Comparison of ENCODE assay signal across 10 mouse cellular contexts in the genomic region with DNA sequence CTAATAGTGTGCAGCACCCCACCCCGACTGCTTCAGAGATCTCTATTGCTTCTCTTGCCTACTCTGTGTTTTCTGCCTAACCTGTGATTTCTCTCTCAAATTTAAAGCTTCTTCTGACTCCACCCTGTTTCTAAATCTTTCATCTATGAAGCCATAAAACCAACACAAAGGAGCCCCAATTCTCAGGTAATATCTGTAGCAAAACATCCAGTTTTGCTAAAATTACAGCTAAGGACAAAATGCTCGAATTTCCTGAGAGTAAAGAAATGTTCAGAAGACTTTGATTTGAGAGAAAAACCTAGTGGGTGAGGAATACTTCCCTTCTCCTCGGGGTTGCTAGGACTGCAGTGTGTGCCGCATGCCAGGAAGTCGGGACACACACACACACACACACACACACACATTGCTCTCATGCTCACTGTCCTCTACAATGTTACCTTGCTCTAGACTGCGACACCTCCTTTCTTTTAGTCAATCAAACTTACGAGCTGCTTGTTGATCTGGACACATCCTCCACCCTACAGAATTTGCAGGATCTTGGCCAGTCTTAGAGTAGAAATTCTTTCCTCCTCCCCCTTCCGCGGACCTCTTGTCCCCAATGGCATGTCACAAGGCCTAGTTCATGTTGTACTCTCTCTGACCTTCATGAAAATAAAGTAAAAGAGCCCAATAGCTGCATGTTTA. TPM values are rescaled to one million over a fixed set of nuclear protein-coding genes. Genes with fewer than 3 reads are reported as not detected.
A peak's percentile ranks its signal among the peaks of the same experiment; 100 is the strongest.
DNase-seq lines count a peak whose midpoint lies in the region; ATAC-seq and TF ChIP-seq lines count a peak whose summit lies in the region.
"Had no signal": no experiment of that assay in that cellular context is flagged by ENCODE, and none has a peak within 500 bp of the region (broad histone marks: within the 10 kb centered on the region; RNA-seq: fewer than 3 reads in every experiment).

No protein-coding gene starts in this region.

- WGBS in embryonic facial prominence, embryonic 15.5 days, result 79% methylated on average over 9 of the region's 9 CpGs
- 57% methylated on average over 9 of the region's 9 CpGs for WGBS in kidney, postnatal 0 days

- ATAC-seq in embryonic facial prominence, embryonic 15.5 days (ENCODE audit: insufficient number of reproducible peaks, low FRiP score, low TSS enrichment, low read depth), result no peak
- ATAC-seq in kidney, postnatal 0 days (replicated peaks; ENCODE audit: low FRiP score, low read depth), result no peak
- ATAC-seq in monocyte, adult 5-6 weeks (replicated peaks; ENCODE audit: insufficient number of reproducible peaks, low FRiP score, low TSS enrichment, poor library complexity, severe bottlenecking), result no peak
- no peak for ATAC-seq in activated CD4-positive, CD25-positive, alpha-beta regulatory T cell, adult 4 months

- DNase-seq in heart, adult 18-20 months, result peak; percentile 56 to 66
- DNase-seq in heart, postnatal 4 days, result no peak
- peak; percentile 74 for DNase-seq in CD4-positive helper T cell, adult 2 months (ENCODE audit: low read depth, low spot score)
- DNase-seq in kidney, postnatal 0 days (ENCODE audit: low spot score), result peak; percentile 59
- DNase-seq in layer of hippocampus, postnatal 14 days (ENCODE audit: low spot score in 2 of 2), result no peak

- H3K9me3 ChIP-seq in embryonic facial prominence, embryonic 15.5 days (replicated peaks), result no peaks in the 10 kb centered on the region
- H3K9me3 ChIP-seq in kidney, postnatal 0 days (replicated peaks; ENCODE audit: low read length), result no peaks in the 10 kb centered on the region
- H3K9me3 ChIP-seq: G1E; liver, embryonic 15.5 days had no signal

- H3K9ac ChIP-seq in embryonic facial prominence, embryonic 15.5 days, result no peak overlapping the region
- no peak overlapping the region for H3K9ac ChIP-seq in kidney, postnatal 0 days (ENCODE audit: low read depth, low read length)
- H3K9ac ChIP-seq: liver, embryonic 15.5 days had no signal

- peaks cover 22% of the 10 kb centered on the region for H3K4me1 ChIP-seq in embryonic facial prominence, embryonic 15.5 days
- peaks cover 13% of the 10 kb centered on the region; the same call in 1 of the 2 replicates for H3K4me1 ChIP-seq in kidney, postnatal 0 days (replicated peaks; ENCODE audit: insufficient read depth, low read length)

- H3K4me2 ChIP-seq in embryonic facial prominence, embryonic 15.5 days (replicated peaks), result no peak overlapping the region
- H3K4me2 ChIP-seq in kidney, postnatal 0 days (ENCODE audit: low read length), result no peak overlapping the region; the same call in 1 of the 2 replicates
- H3K4me2 ChIP-seq: liver, embryonic 15.5 days had no signal

- peak overlapping the region; percentile 55; the same call in 1 of the 2 replicates for H3K27ac ChIP-seq in embryonic facial prominence, embryonic 15.5 days (replicated peaks)
- peak overlapping the region; percentile 19; the same call in 1 of the 2 replicates for H3K27ac ChIP-seq in kidney, postnatal 0 days
- H3K27ac ChIP-seq: liver, embryonic 15.5 days had no signal

- 0 out of 2 replicates have a peak, but pooled peaks cover 7% of the 10 kb centered on the region for H3K36me3 ChIP-seq in embryonic facial prominence, embryonic 15.5 days
- H3K36me3 ChIP-seq in kidney, postnatal 0 days (ENCODE audit: insufficient read depth, low read length), result 0 out of 2 replicates have a peak, but pooled peaks cover 5% of the 10 kb centered on the region

- H3K4me3 ChIP-seq in embryonic facial prominence, embryonic 15.5 days (replicated peaks), result no peak overlapping the region
- no peak overlapping the region for H3K4me3 ChIP-seq in kidney, postnatal 0 days (replicated peaks; ENCODE audit: low read depth, low read length)
- H3K4me3 ChIP-seq: liver, embryonic 15.5 days had no signal

- no peaks in the 10 kb centered on the region for H3K27me3 ChIP-seq in embryonic facial prominence, embryonic 15.5 days
- no peaks in the 10 kb centered on the region for H3K27me3 ChIP-seq in kidney, postnatal 0 days (ENCODE audit: insufficient read depth, low read length)
- H3K27me3 ChIP-seq: liver, embryonic 15.5 days had no signal

- TF ChIP-seq CTCF in kidney, postnatal 0 days (IDR thresholded peaks at IDR 0.05; ENCODE audit: low read depth), result no peak

RNA-seq across cellular contexts. Expression of gene Nkiras2, which starts 8.9 kb away (rescaled TPM):
- total RNA-seq in heart, adult 18-20 months (2021), result 10 to 100 TPM; 48.6 to 50.6 TPM
- total RNA-seq in heart, postnatal 4 days (2021), result 10 to 100 TPM; 53.7 to 57.7 TPM
- polyA plus RNA-seq in embryonic facial prominence, embryonic 15.5 days (2015; fragmentation: Nextera tagmentation; extraction: Ambion mirVana), result 74.6 and 75.5 TPM in 2 replicates
- polyA plus RNA-seq in kidney, postnatal 0 days (2015; fragmentation: Nextera tagmentation; extraction: Ambion mirVana), result 52.6 and 54.0 TPM in 2 replicates
- total RNA-seq in monocyte, adult 5-6 weeks (2017), result 49.6 to 69.8 TPM (median 54.5 TPM) in 3 replicates
- total RNA-seq in layer of hippocampus, postnatal 14 days (2021), result 10 to 100 TPM; 22.8 to 23.0 TPM
- 10 to 100 TPM; 28.2 to 28.8 TPM for polyA plus RNA-seq in activated CD4-positive, CD25-positive, alpha-beta regulatory T cell, adult 4 months (2017; shearing (Covaris generic))

RNA-seq across cellular contexts. Expression of gene Dnajc7, which starts 9.8 kb away (rescaled TPM):
- 100 to 1,000 TPM; 126 to 128 TPM for total RNA-seq in heart, adult 18-20 months (2021)
- 100 to 1,000 TPM; 223 to 232 TPM for total RNA-seq in heart, postnatal 4 days (2021)
- 242 and 256 TPM in 2 replicates for polyA plus RNA-seq in embryonic facial prominence, embryonic 15.5 days (2015; fragmentation: Nextera tagmentation; extraction: Ambion mirVana)
- polyA plus RNA-seq in kidney, postnatal 0 days (2015; fragmentation: Nextera tagmentation; extraction: Ambion mirVana), result 142 and 151 TPM in 2 replicates
- total RNA-seq in monocyte, adult 5-6 weeks (2017), result 239 to 305 TPM (median 293 TPM) in 3 replicates
- total RNA-seq in layer of hippocampus, postnatal 14 days (2021), result 100 to 1,000 TPM; 237 to 253 TPM
- polyA plus RNA-seq in activated CD4-positive, CD25-positive, alpha-beta regulatory T cell, adult 4 months (2017; shearing (Covaris generic)), result 100 to 1,000 TPM; 237 to 338 TPM

RNA-seq across cellular contexts. Expression of gene Cnp, which starts 35.4 kb away (rescaled TPM):
- 1 to 10 TPM; 6.1 to 7.7 TPM for total RNA-seq in heart, adult 18-20 months (2021)
- total RNA-seq in heart, postnatal 4 days (2021), result 1 to 10 TPM; 6.3 to 7.3 TPM
- polyA plus RNA-seq in embryonic facial prominence, embryonic 15.5 days (2015; fragmentation: Nextera tagmentation; extraction: Ambion mirVana), result 32.0 and 33.9 TPM in 2 replicates
- 23.7 and 24.2 TPM in 2 replicates for polyA plus RNA-seq in kidney, postnatal 0 days (2015; fragmentation: Nextera tagmentation; extraction: Ambion mirVana)
- 22.6 to 33.8 TPM (median 25.9 TPM) in 3 replicates for total RNA-seq in monocyte, adult 5-6 weeks (2017)
- 100 to 1,000 TPM; 355 to 359 TPM for total RNA-seq in layer of hippocampus, postnatal 14 days (2021)
- polyA plus RNA-seq in activated CD4-positive, CD25-positive, alpha-beta regulatory T cell, adult 4 months (2017; shearing (Covaris generic)), result 100 to 1,000 TPM; 181 to 201 TPM

Comparison
In these comparisons a context has a peak if more than half of its experiments do, and no peak if none do; other contexts are left out.
1. DNase-seq: peak in heart, adult 18-20 months (2 of 2), CD4-positive helper T cell, adult 2 months (single experiment) and kidney, postnatal 0 days (single experiment); none in heart, postnatal 4 days (single experiment) and layer of hippocampus, postnatal 14 days (0 of 2).
2. RNA of gene Cnp, which starts 35.4 kb away (total RNA-seq): 355 to 359 TPM in layer of hippocampus, postnatal 14 days; 22.6 to 33.8 TPM in monocyte, adult 5-6 weeks, 6.1 to 7.7 TPM in heart, adult 18-20 months and 6.3 to 7.3 TPM in heart, postnatal 4 days; every median in the first group is over 10 times any median in the second.